In genomic region chr4:151454065-151454464, GRCm38 (mm10) we compare ENCODE assay signal across 11 mouse cellular contexts.
"Had no signal": no experiment of that assay in that cellular context is flagged by ENCODE, and none has a peak within 500 bp of the region (broad histone marks: within the 10 kb centered on the region; RNA-seq: fewer than 3 reads in every experiment).

No protein-coding gene starts in this region.

- H3K4me1 ChIP-seq: liver, embryonic 15.5 days had no signal

- H3K9ac ChIP-seq: liver, embryonic 15.5 days; midbrain, embryonic 15.5 days had no signal

- H3K27me3 ChIP-seq: liver, embryonic 15.5 days; midbrain, embryonic 15.5 days had no signal

- DNase-seq: kidney, postnatal 10 days; kidney, postnatal 4 days; lung, adult 2 months; thymus, postnatal 4 days had no signal

- H3K4me3 ChIP-seq: layer of hippocampus, adult 2 months; limb, embryonic 10.5 days; liver, embryonic 15.5 days; midbrain, embryonic 15.5 days had no signal

- H3K27ac ChIP-seq: layer of hippocampus, adult 2 months; limb, embryonic 10.5 days; liver, embryonic 15.5 days; midbrain, embryonic 15.5 days; stomach, postnatal 0 days had no signal

- H3K36me3 ChIP-seq: limb, embryonic 10.5 days; liver, embryonic 15.5 days; midbrain, embryonic 15.5 days had no signal

- ATAC-seq: lung, postnatal 0 days had no signal

- H3K9me3 ChIP-seq: limb, embryonic 10.5 days; liver, embryonic 15.5 days; midbrain, embryonic 15.5 days had no signal

- H3K4me2 ChIP-seq: liver, embryonic 11.5 days; liver, embryonic 15.5 days; midbrain, embryonic 15.5 days had no signal
